Mouse (Mus musculus): ENCODE data around the gene Tgfbr3. TPM values are rescaled to one million over a fixed set of nuclear protein-coding genes. Genes with fewer than 3 reads are reported as not detected.

Tgfbr3 gene
- polyA plus RNA-seq, 1 experiment from 2014 or later, result 6.1 TPM

- 48% methylated on average over 2 of the region's 2 CpGs for WGBS
- no peak overlapping the region for H3K4me3 ChIP-seq
- H3K27me3 ChIP-seq, result 0 out of 2 replicates have a peak, but pooled peaks cover 4% of the 10 kb centered on the region
- no peak for ATAC-seq (ENCODE audit: low FRiP score)
- H3K36me3 ChIP-seq, result no peaks in the 10 kb centered on the region
- H3K27ac ChIP-seq, result no peak overlapping the region
- H3K4me2 ChIP-seq, result no peak overlapping the region
- H3K9ac ChIP-seq, result no peak overlapping the region
- no peaks in the 10 kb centered on the region for H3K9me3 ChIP-seq
- H3K4me1 ChIP-seq (replicated peaks), result peaks cover 13% of the 10 kb centered on the region
Measured at GRCm38 (mm10) chr5:107217139-107217538, 72.3 kb downstream of the Tgfbr3 start.

- Histone ChIP-seq H3K4me2 (no peak overlapping the region), H3K27me3 (no peaks in the 10 kb centered on the region), H3K27ac (no peak overlapping the region), H3K9me3 (no peaks in the 10 kb centered on the region), H3K9ac (no peak overlapping the region), H3K4me1 (replicated peaks) (no peaks in the 10 kb centered on the region), H3K4me3 (no peak overlapping the region), H3K36me3 (no peaks in the 10 kb centered on the region)
- 81% methylated on average over 9 of the region's 9 CpGs for WGBS
- no peak for ATAC-seq (ENCODE audit: low FRiP score)
Measured at GRCm38 (mm10) chr5:107213373-107214132, 75.9 kb downstream of the Tgfbr3 start.

GRCm38 (mm10) chr5:107211830-107212370, 77.5 kb downstream of the Tgfbr3 start:
- H3K27ac ChIP-seq, result no peak overlapping the region
- H3K4me3 ChIP-seq, result no peak overlapping the region
- H3K27me3 ChIP-seq, result no peaks in the 10 kb centered on the region
- H3K36me3 ChIP-seq, result no peaks in the 10 kb centered on the region
- no peak overlapping the region for H3K9ac ChIP-seq
- no peak overlapping the region for H3K4me2 ChIP-seq
- ATAC-seq (ENCODE audit: low FRiP score), result no peak
- H3K9me3 ChIP-seq, result no peaks in the 10 kb centered on the region
- 93% methylated on average over 10 of the region's 10 CpGs for WGBS
- no peaks in the 10 kb centered on the region for H3K4me1 ChIP-seq (replicated peaks)

- no peaks in the 10 kb centered on the region for H3K36me3 ChIP-seq
- 87% methylated on average over 2 of the region's 2 CpGs for WGBS
- no peaks in the 10 kb centered on the region for H3K27me3 ChIP-seq
- H3K4me1 ChIP-seq (replicated peaks), result no peaks in the 10 kb centered on the region
- H3K4me2 ChIP-seq, result no peak overlapping the region
- H3K9ac ChIP-seq, result no peak overlapping the region
- no peaks in the 10 kb centered on the region for H3K9me3 ChIP-seq
- H3K27ac ChIP-seq, result no peak overlapping the region
- no peak overlapping the region for H3K4me3 ChIP-seq
- ATAC-seq (ENCODE audit: low FRiP score), result no peak
Measured at GRCm38 (mm10) chr5:107210040-107210439, 79.4 kb downstream of the Tgfbr3 start.

GRCm38 (mm10) chr5:107207911-107208310, 81.5 kb downstream of the Tgfbr3 start:
- no peak overlapping the region for H3K4me2 ChIP-seq
- no peaks in the 10 kb centered on the region for H3K27me3 ChIP-seq
- no peaks in the 10 kb centered on the region for H3K36me3 ChIP-seq
- H3K9me3 ChIP-seq, result no peaks in the 10 kb centered on the region
- no peak overlapping the region for H3K9ac ChIP-seq
- H3K4me3 ChIP-seq, result no peak overlapping the region
- ATAC-seq (ENCODE audit: low FRiP score), result no peak
- H3K4me1 ChIP-seq (replicated peaks), result no peaks in the 10 kb centered on the region
- no peak overlapping the region for H3K27ac ChIP-seq
- WGBS, result 83% methylated on average over 5 of the region's 5 CpGs

GRCm38 (mm10) chr5:107204306-107204705, 85.1 kb downstream of the Tgfbr3 start:
- ATAC-seq (ENCODE audit: low FRiP score), result no peak
- no peaks in the 10 kb centered on the region for H3K9me3 ChIP-seq
- no peak overlapping the region for H3K4me3 ChIP-seq
- no peaks in the 10 kb centered on the region for H3K27me3 ChIP-seq
- no peaks in the 10 kb centered on the region for H3K36me3 ChIP-seq
- H3K9ac ChIP-seq, result no peak overlapping the region
- H3K4me2 ChIP-seq, result no peak overlapping the region
- H3K4me1 ChIP-seq (replicated peaks), result peaks cover 13% of the 10 kb centered on the region; the same call in 1 of the 2 replicates
- no peak overlapping the region for H3K27ac ChIP-seq

GRCm38 (mm10) chr5:107202801-107203559, 86.4 kb downstream of the Tgfbr3 start:
- Histone ChIP-seq H3K27me3 (no peaks in the 10 kb centered on the region), H3K27ac (no peak overlapping the region), H3K4me1 (replicated peaks) (peaks cover 13% of the 10 kb centered on the region; the same call in 1 of the 2 replicates), H3K9me3 (no peaks in the 10 kb centered on the region), H3K4me2 (no peak overlapping the region), H3K4me3 (no peak overlapping the region), H3K9ac (no peak overlapping the region), H3K36me3 (no peaks in the 10 kb centered on the region)
- 47% methylated on average over 8 of the region's 8 CpGs for whole genome bisulfite sequencing
- ATAC-seq (ENCODE audit: low FRiP score), result no peak

GRCm38 (mm10) chr5:107201509-107202182, 87.8 kb downstream of the Tgfbr3 start:
- ATAC-seq (ENCODE audit: low FRiP score), result no peak
- no peaks in the 10 kb centered on the region for H3K9me3 ChIP-seq

GRCm38 (mm10) chr5:107200853-107201341, 88.5 kb downstream of the Tgfbr3 start:
- Histone ChIP-seq H3K9ac (no peak overlapping the region), H3K27me3 (no peaks in the 10 kb centered on the region), H3K9me3 (no peaks in the 10 kb centered on the region), H3K4me3 (no peak overlapping the region), H3K36me3 (no peaks in the 10 kb centered on the region), H3K4me2 (no peak overlapping the region), H3K4me1 (replicated peaks) (peaks cover 13% of the 10 kb centered on the region), H3K27ac (no peak overlapping the region)
- ATAC-seq (ENCODE audit: low FRiP score), result no peak
- WGBS, result 77% methylated on average over 12 of the region's 12 CpGs

More at GRCm38 (mm10) chr5:107201509-107202182, 87.8 kb downstream of the Tgfbr3 start:
- Histone ChIP-seq H3K4me1 (replicated peaks) (peaks cover 13% of the 10 kb centered on the region; the same call in 1 of the 2 replicates), H3K4me3 (no peak overlapping the region), H3K27ac (no peak overlapping the region), H3K9ac (no peak overlapping the region), H3K27me3 (no peaks in the 10 kb centered on the region), H3K36me3 (no peaks in the 10 kb centered on the region), H3K4me2 (no peak overlapping the region)
- WGBS, result 54% methylated on average over 9 of the region's 9 CpGs

GRCm38 (mm10) chr5:107200221-107200635, 89.2 kb downstream of the Tgfbr3 start:
- Histone ChIP-seq H3K27ac (no peak overlapping the region), H3K9me3 (no peaks in the 10 kb centered on the region), H3K36me3 (no peaks in the 10 kb centered on the region), H3K27me3 (no peaks in the 10 kb centered on the region), H3K4me2 (no peak overlapping the region), H3K9ac (no peak overlapping the region), H3K4me1 (replicated peaks) (peaks cover 13% of the 10 kb centered on the region), H3K4me3 (no peak overlapping the region)
- 86% methylated on average over 10 of the region's 10 CpGs for WGBS
- no peak for ATAC-seq (ENCODE audit: low FRiP score)

- ATAC-seq (ENCODE audit: low FRiP score), result no peak
- 63% methylated on average over 12 of the region's 12 CpGs for WGBS
- no peaks in the 10 kb centered on the region for H3K27me3 ChIP-seq
- no peak overlapping the region for H3K4me3 ChIP-seq
- H3K27ac ChIP-seq, result no peak overlapping the region
- H3K4me1 ChIP-seq (replicated peaks), result peaks cover 2% of the 10 kb centered on the region; the same call in 1 of the 2 replicates
- H3K4me2 ChIP-seq, result no peak overlapping the region
- H3K9ac ChIP-seq, result no peak overlapping the region
- no peaks in the 10 kb centered on the region for H3K9me3 ChIP-seq
- H3K36me3 ChIP-seq, result no peaks in the 10 kb centered on the region
Measured at GRCm38 (mm10) chr5:107195751-107196395, 93.6 kb downstream of the Tgfbr3 start.

All from hindbrain, embryonic 13.5 days (tissue).